Mouse (Mus musculus) hindbrain, postnatal 0 days (tissue): ENCODE data around the gene Hist1h2bk. TPM values are rescaled to one million over a fixed set of nuclear protein-coding genes. Genes with fewer than 3 reads are reported as not detected.
A peak's percentile ranks its signal among the peaks of the same experiment; 100 is the strongest.

Experiments
- ATAC-seq: fragments of 200-750 bp; cut with Nextera tagmentation; 2 replicates; pipeline ENCODE4 v1.8.0; 2017; ENCODE audit warnings: mild to moderate bottlenecking, moderate TSS enrichment, moderate library complexity
- DNase-seq: peaks from one replicate; pipeline ENCODE4 v3.0.0-alpha.2; 2015; ENCODE audit warnings: low spot score
- H3K27ac ChIP-seq: fragments of 300-500 bp; sonication (generic); 2 replicates; pipeline ENCODE4 v1.5.1; 2014; ENCODE audit warnings: mild to moderate bottlenecking
- H3K27me3 ChIP-seq: fragments of 300-500 bp; sonication (generic); 2 replicates; pipeline ENCODE4 v1.6.1; 2014; ENCODE audit warnings: low read length, mixed read lengths; ENCODE audit not compliant: insufficient read depth
- H3K36me3 ChIP-seq: fragments of 300-500 bp; sonication (generic); 2 replicates; pipeline ENCODE4 v1.6.1; 2014; ENCODE audit warnings: low read length, mixed read lengths; ENCODE audit not compliant: insufficient read depth
- H3K4me1 ChIP-seq: fragments of 300-500 bp; sonication (generic); 2 replicates; pipeline ENCODE4 v1.6.1; 2014; ENCODE audit warnings: antibody characterized with exemption, low read length, mixed read lengths; ENCODE audit not compliant: insufficient read depth
- H3K4me2 ChIP-seq: fragments of 300-500 bp; sonication (generic); 2 replicates; pipeline ENCODE4 v1.6.1; 2014; ENCODE audit warnings: low read depth, mild to moderate bottlenecking, low read length, moderate library complexity, mixed read lengths
- H3K4me3 ChIP-seq: fragments of 300-500 bp; sonication (generic); 2 replicates; pipeline ENCODE4 v1.5.1; 2014; ENCODE audit warnings: low read length
- H3K9ac ChIP-seq: fragments of 300-500 bp; sonication (generic); replicated peaks from 2 replicates; pipeline ENCODE4 v1.6.1; 2014; ENCODE audit warnings: mild to moderate bottlenecking, low read length, moderate library complexity, mixed read lengths
- H3K9me3 ChIP-seq: fragments of 300-500 bp; sonication (generic); 2 replicates; pipeline ENCODE4 v1.6.1; 2016; ENCODE audit warnings: low read length, mixed read lengths
- CTCF ChIP-seq: IDR thresholded peaks from 2 replicates; pipeline ENCODE4 v1.5.1; 2016; ENCODE audit warnings: antibody characterized with exemption, control low read depth, low read depth
- WGBS: fragments of 180-500 bp; shearing (Covaris S2); extraction: QIAGEN DNeasy Blood & Tissue Kit; methylation state at CpG from one replicate; pipeline ENCODE4 v1.1.7; 2014; 5-methylcytosine and 5-hydroxymethylcytosine counted together
- polyA plus RNA-seq: library from polyadenylated mRNA; unstranded; fragments of >200 nt; fragmentation: Nextera tagmentation; extraction: Ambion mirVana; gene quantifications from 2 replicates; pipeline ENCODE4 v1.2.1, GENCODE M21; 2015
- total RNA-seq: library from RNA; depleted of rRNA; stranded (reverse); fragments of >200 nt; gene quantifications from 2 replicates; pipeline ENCODE4 v1.2.3, GENCODE M21; 2014

Hist1h2bk gene
- total and polyA plus RNA-seq, 2 experiments from 2014 or later: 1.2 to 468 TPM

DNA sequence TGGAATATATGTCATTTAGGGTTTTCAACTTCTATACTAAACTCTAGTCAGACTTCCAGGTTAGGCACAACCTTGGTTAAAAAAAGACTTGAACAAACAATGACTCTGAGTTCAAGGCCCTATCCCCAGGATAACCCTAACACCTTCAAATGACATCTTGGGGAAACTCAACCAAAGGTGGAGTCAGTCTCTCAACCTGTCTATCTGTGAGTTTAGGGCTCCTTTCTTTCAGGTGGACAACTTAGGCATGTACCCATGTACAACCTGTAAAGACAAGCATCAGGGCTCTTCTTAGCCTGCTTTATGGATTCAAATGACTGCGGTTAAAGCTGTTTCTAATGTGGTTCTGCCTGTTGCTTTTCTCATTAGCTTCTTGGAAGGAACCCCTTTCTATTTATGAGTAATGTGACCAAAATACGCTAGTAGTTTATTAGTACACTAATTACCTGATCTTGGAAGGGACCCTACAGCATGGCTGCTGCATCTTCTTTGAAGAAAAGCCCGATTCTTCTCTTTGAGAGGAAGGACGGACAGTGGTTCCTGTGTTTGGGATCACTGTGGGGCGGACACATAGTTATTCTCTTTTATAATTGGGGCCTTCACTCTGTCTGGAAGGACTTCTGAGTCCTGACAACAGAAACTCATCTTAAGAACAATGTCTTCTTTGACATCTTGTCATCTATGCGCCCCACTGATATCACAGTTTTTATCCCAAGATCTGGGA is 8.9 kb downstream of the Hist1h2bk start:
- TF ChIP-seq CTCF: no peak
- Histone ChIP-seq H3K27me3 (no peaks in the 10 kb centered on the region), H3K4me3 (no peak overlapping the region), H3K9me3 (no peaks in the 10 kb centered on the region), H3K9ac (no peak overlapping the region), H3K27ac (no peak overlapping the region), H3K4me1 (peaks cover 10% of the 10 kb centered on the region; the same call in 1 of the 2 replicates), H3K36me3 (no peaks in the 10 kb centered on the region), H3K4me2 (no peak overlapping the region; the same call in 1 of the 2 replicates)
- no peak for ATAC-seq
- 88% methylated on average over 6 of the region's 6 CpGs for WGBS
- DNase-seq: no peak

- Histone ChIP-seq H3K27me3 (no peaks in the 10 kb centered on the region), H3K4me2 (no peak overlapping the region), H3K4me3 (no peak overlapping the region), H3K36me3 (no peaks in the 10 kb centered on the region), H3K27ac (no peak overlapping the region), H3K9me3 (no peaks in the 10 kb centered on the region), H3K9ac (no peak overlapping the region), H3K4me1 (peaks cover 10% of the 10 kb centered on the region; the same call in 1 of the 2 replicates)
- no peak for TF ChIP-seq CTCF
- DNase-seq (no peak), ATAC-seq (no peak)
- 66% methylated on average over 2 of the region's 2 CpGs for WGBS
Measured at GRCm38 (mm10) chr13:22045311-22045710, 9.6 kb downstream of the Hist1h2bk start.

GRCm38 (mm10) chr13:22049041-22049440 is 13.4 kb downstream of the Hist1h2bk start:
- no peaks in the 10 kb centered on the region for H3K9me3 ChIP-seq
- H3K4me3 ChIP-seq: no peak overlapping the region
- no peaks in the 10 kb centered on the region for H3K36me3 ChIP-seq
- ATAC-seq: no peak
- no peaks in the 10 kb centered on the region for H3K4me1 ChIP-seq
- WGBS: 81% methylated on average over 2 of the region's 2 CpGs
- TF ChIP-seq CTCF: no peak
- H3K27ac ChIP-seq: no peak overlapping the region
- H3K4me2 ChIP-seq: no peak overlapping the region
- H3K27me3 ChIP-seq: no peaks in the 10 kb centered on the region
- H3K9ac ChIP-seq: no peak overlapping the region
- DNase-seq: no peak

DNA sequence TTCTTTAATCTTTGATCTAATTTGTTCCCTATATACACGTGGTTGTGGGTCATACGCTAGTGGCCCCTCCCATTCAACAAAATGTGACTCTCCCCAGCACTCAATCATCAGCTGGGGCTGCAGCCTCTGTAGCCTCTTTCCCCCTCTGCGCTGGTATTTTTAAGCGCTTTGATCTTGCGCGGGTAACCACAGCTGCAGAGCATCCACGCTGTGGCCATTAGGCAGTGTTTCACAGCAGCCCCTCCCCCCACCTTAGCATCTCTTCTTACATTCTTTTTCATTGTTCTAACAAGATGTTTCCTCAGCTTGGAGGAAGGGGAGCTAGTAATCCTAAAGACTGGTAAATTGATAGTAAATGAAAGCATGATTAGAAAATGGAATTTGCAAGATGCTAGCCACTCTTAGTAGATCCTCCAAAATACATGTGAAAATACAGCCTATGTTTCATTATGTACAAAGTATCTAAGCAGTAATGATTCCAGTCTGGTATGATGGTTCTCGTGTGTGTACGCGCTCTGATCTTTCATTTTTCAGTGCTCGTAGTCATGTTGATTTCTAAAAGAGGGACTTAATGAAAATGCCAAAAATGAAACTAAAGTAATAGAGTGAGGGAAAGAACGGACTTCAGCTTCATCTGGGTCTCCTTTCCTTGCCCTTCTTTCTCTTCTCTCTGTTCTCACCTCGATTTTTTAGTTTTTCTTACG is 14.2 kb downstream of the Hist1h2bk start:
- 2% methylated on average over 14 of the region's 14 CpGs for WGBS

DNA sequence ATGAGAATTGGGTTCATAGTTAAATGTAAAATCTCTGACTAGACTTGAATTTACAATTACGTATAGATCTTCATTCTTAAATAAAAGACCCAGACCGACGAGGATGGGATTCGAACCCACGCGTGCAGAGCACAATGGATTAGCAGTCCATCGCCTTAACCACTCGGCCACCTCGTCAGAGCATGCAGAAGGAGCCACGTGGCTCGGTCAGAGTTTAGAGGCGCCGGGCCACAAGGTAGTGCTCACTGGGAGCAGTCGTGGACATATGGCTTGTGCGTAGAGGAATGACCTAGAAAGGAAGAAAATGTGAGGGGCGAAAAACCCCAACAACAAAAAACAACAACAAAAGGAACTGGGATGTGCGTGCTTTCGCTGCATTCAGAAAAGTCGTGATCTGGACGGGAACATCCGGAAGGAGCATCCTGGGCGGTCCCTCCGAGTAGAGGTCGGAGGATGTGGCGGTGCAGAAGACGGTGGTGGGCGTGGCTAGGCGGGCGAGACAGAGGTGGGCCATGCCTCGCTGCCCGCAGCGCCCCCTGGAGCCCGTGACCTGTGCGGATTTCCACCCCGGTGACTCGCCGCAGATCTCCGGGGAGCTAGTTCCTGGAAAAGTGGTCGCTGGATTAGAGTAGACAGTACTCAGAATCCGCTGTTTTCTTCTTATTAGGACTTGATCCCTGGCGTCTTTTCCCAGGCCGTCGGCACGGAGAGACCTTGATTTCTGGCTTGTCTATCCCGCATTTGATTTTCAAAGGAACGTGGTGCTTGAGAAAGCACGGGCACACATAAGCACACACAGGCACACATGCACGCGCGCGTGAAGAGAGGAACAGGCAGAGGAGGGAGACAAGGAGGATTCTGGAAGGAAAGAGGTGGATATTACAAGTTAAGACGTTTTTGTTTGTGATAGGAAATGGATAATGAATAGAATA is 15.2 kb downstream of the Hist1h2bk start:
- Histone ChIP-seq H3K36me3 (no peaks in the 10 kb centered on the region), H3K27ac (peak overlapping the region; percentile 76), H3K4me2 (peak overlapping the region; percentile 67), H3K9me3 (no peaks in the 10 kb centered on the region), H3K4me3 (peak overlapping the region; percentile 49), H3K27me3 (no peaks in the 10 kb centered on the region), H3K4me1 (no peaks in the 10 kb centered on the region), H3K9ac (peak overlapping the region; percentile 40)
- ATAC-seq: peak; percentile 97
- TF ChIP-seq CTCF: peak; percentile 83
- peak; percentile 93 for DNase-seq
- WGBS: under 1% methylated on average over 52 of the region's 52 CpGs

More for the DNA sequence above, 14.2 kb downstream of the Hist1h2bk start:
- DNase-seq (peak; percentile 75), ATAC-seq (peak; percentile 50)
- H3K4me1 ChIP-seq: no peaks in the 10 kb centered on the region
- peak overlapping the region; percentile 67 for H3K4me2 ChIP-seq
- peak overlapping the region; percentile 40 for H3K9ac ChIP-seq
- H3K27ac ChIP-seq: peak overlapping the region; percentile 76
- H3K4me3 ChIP-seq: peak overlapping the region; percentile 49
- no peaks in the 10 kb centered on the region for H3K9me3 ChIP-seq
- no peak for TF ChIP-seq CTCF
- no peaks in the 10 kb centered on the region for H3K36me3 ChIP-seq
- no peaks in the 10 kb centered on the region for H3K27me3 ChIP-seq

DNA sequence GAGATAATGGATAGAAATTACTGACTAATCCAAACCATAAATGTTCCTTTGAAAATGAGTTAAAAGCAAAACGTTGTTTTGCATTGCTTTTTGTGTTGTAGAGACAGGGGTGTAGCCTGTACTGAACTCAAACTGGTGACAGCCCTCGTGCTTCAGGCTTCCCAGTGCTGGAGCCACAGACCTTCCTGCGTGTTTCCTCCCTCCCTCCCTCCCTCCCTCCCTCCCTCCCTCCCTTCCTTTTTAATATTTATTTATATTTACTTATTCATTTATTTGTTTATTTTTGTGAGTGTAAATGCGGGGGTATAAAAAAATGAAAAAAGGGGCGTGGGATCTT is 15.8 kb downstream of the Hist1h2bk start:
- Histone ChIP-seq H3K9ac (peak overlapping the region; percentile 40; the same call in 1 of the 2 replicates), H3K4me2 (peak overlapping the region; percentile 67), H3K4me3 (peak overlapping the region; percentile 49), H3K9me3 (no peaks in the 10 kb centered on the region), H3K27me3 (no peaks in the 10 kb centered on the region), H3K4me1 (no peaks in the 10 kb centered on the region), H3K27ac (peak overlapping the region; percentile 76; the same call in 1 of the 2 replicates), H3K36me3 (no peaks in the 10 kb centered on the region)
- DNase-seq (no peak), ATAC-seq (no peak)
- 11% methylated on average over 5 of the region's 5 CpGs for WGBS
- TF ChIP-seq CTCF: no peak
